Mouse (Mus musculus) heart, adult 2 months (tissue): Measurements from ENCODE around the gene Cep89. TPM values are rescaled to one million over a fixed set of nuclear protein-coding genes. Genes with fewer than 3 reads are reported as not detected.

ENCODE experiments used
- DNase-seq, 2 experiments: peaks; one replicate each; pipeline ENCODE4 v3.0.0; 2021
- H3K27ac ChIP-seq: fragments of 200-600 bp; 2 replicates; pipeline ENCODE4 v1.8.1; 2022
- H3K27me3 ChIP-seq: fragments of 200-500 bp; 2 replicates; pipeline ENCODE4 v1.6.1; 2012; ENCODE audit warnings: mild to moderate bottlenecking, low read length, inconsistent platforms, mixed read lengths; ENCODE audit not compliant: control insufficient read depth, insufficient read depth
- H3K36me3 ChIP-seq: fragments of 200-500 bp; 2 replicates; pipeline ENCODE4 v1.6.1; 2012; ENCODE audit warnings: low read length, inconsistent platforms; ENCODE audit not compliant: control insufficient read depth, insufficient read depth
- H3K4me1 ChIP-seq: fragments of 200-500 bp; 2 replicates; pipeline ENCODE4 v1.6.1; 2011; ENCODE audit warnings: low read length; ENCODE audit not compliant: control insufficient read depth, insufficient read depth
- H3K4me3 ChIP-seq: fragments of 200-600 bp; 2 replicates; pipeline ENCODE4 v1.8.1; 2022
- H3K79me2 ChIP-seq: fragments of 200-500 bp; replicated peaks from 2 replicates; pipeline ENCODE4 v1.6.1; 2012; ENCODE audit warnings: mild to moderate bottlenecking, inconsistent platforms, low read length, moderate library complexity, mixed read lengths; ENCODE audit not compliant: control insufficient read depth, insufficient read depth
- H3K9ac ChIP-seq: fragments of 200-500 bp; 2 replicates; pipeline ENCODE4 v1.6.1; 2012; ENCODE audit warnings: low read depth, mild to moderate bottlenecking, control low read depth, inconsistent platforms, low read length, mixed read lengths
- CTCF ChIP-seq: fragments of 200-600 bp; IDR thresholded peaks from 2 replicates; pipeline ENCODE4 v1.8.1; 2022; ENCODE audit warnings: antibody characterized with exemption, mild to moderate bottlenecking, moderate library complexity
- EP300 ChIP-seq: fragments of 200-500 bp; IDR thresholded peaks from 2 replicates; pipeline ENCODE4 v1.6.1; 2011; ENCODE audit warnings: low read depth, low read length, control low read depth; ENCODE audit not compliant: insufficient read depth
- POLR2A ChIP-seq: fragments of 200-500 bp; IDR thresholded peaks from 2 replicates; pipeline ENCODE4 v1.6.1; 2011; ENCODE audit warnings: mild to moderate bottlenecking, low read depth, low read length, control low read depth; ENCODE audit not compliant: insufficient read depth
- WGBS: fragments of 180-500 bp; shearing (Covaris S2); methylation state at CpG from one replicate; pipeline ENCODE4 v1.1.7; 2018; 5-methylcytosine and 5-hydroxymethylcytosine counted together
- intact Hi-C: fragments of 180-260 bp; cut with DNase I; formaldehyde crosslinking; loops from one replicate; pipeline ENCODE4 v1.15.1; 2025
- polyA plus RNA-seq: library from polyadenylated mRNA; depleted of rRNA; stranded (reverse); fragments of >200 nt; gene quantifications from 2 replicates; pipeline ENCODE4 v1.2.3, GENCODE M21; 2012
- total RNA-seq, 2 experiments: library from RNA; stranded (reverse); gene quantifications; 2 replicates each; pipeline ENCODE4 v1.2.3; 2021

The Cep89 gene
- total and polyA plus RNA-seq, 3 experiments, result 12.6 to 17.4 (median 13.9) TPM

DNA sequence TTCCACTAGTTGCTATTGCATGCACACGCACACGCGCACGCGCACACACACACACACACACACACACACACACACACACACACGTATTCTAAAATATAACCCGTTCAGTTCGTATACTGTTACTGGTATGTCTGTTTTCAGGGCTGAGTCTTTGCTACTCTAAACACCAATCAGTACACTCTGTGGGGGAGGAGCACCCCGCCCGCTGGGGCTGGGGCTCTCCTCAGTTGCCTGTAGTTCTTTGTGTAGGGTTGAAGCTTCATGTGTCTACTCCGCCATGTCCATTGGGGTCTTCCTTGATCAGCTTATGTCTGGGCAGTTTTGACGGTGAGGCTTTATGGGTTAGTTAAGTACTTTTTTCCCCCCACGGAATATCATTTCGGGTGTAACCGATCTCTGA lies 43.5 kb upstream of the Cep89 start:
- no peaks in the 10 kb centered on the region for H3K79me2 ChIP-seq

GRCm38 (mm10) chr7:35355303-35355872 lies 41.4 kb upstream of the Cep89 start:
- Histone ChIP-seq H3K4me1 (no peaks in the 10 kb centered on the region), H3K27me3 (no peaks in the 10 kb centered on the region), H3K36me3 (no peaks in the 10 kb centered on the region), H3K4me3 (no peak overlapping the region), H3K9ac (no peak overlapping the region), H3K79me2 (no peaks in the 10 kb centered on the region), H3K27ac (no peak overlapping the region)
- intact Hi-C loops, result no loop called here
- WGBS, result 70% methylated on average over 5 of the region's 5 CpGs
- no peak for DNase-seq
- TF ChIP-seq CTCF (no peak), POLR2A (no peak), EP300 (no peak)

More for the DNA sequence above, 43.5 kb upstream of the Cep89 start:
- TF ChIP-seq POLR2A, result no peak
- no peak for TF ChIP-seq EP300
- TF ChIP-seq CTCF, result no peak
- 96% methylated on average over 15 of the region's 15 CpGs for WGBS
- no peak for DNase-seq
- no peaks in the 10 kb centered on the region for H3K36me3 ChIP-seq
- no peaks in the 10 kb centered on the region for H3K27me3 ChIP-seq
- H3K27ac ChIP-seq, result no peak overlapping the region
- no peaks in the 10 kb centered on the region; the same call in 1 of the 2 replicates for H3K4me1 ChIP-seq
- intact Hi-C loops, result no loop called here
- H3K4me3 ChIP-seq, result no peak overlapping the region
- no peak overlapping the region for H3K9ac ChIP-seq

GRCm38 (mm10) chr7:35357621-35358020 lies 39.2 kb upstream of the Cep89 start:
- Histone ChIP-seq H3K79me2 (no peaks in the 10 kb centered on the region), H3K27ac (no peak overlapping the region), H3K27me3 (no peaks in the 10 kb centered on the region), H3K36me3 (no peaks in the 10 kb centered on the region), H3K4me1 (no peaks in the 10 kb centered on the region), H3K4me3 (no peak overlapping the region), H3K9ac (no peak overlapping the region)
- intact Hi-C loops, result no loop called here
- no peak for DNase-seq
- WGBS, result 79% methylated on average over 12 of the region's 12 CpGs
- TF ChIP-seq EP300, result no peak

DNA sequence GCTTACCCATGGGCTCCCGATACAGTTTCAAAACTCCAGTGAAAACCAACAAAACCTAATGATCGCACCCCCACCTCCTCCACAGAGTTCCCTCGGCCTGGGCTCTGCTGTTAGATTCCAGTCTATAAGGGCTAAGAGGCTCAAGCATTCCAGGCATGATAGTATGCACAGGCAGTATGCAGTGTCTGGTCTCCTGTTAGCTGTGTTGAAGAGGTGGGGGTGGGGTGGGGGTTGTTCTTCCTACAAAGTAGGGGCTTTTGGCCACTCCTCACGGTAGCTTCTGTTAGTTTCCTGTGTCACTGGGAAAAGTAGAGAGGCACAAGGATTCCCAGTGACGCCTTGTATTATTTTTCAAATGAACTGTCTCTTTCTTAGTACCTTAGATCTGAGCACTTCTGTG lies 34.6 kb upstream of the Cep89 start:
- no peak for DNase-seq
- TF ChIP-seq CTCF (no peak), EP300 (no peak), POLR2A (no peak)
- no peaks in the 10 kb centered on the region for H3K27me3 ChIP-seq
- H3K4me1 ChIP-seq, result no peaks in the 10 kb centered on the region
- H3K27ac ChIP-seq, result no peak overlapping the region
- WGBS, result 69% methylated on average over 5 of the region's 5 CpGs
- no peaks in the 10 kb centered on the region for H3K79me2 ChIP-seq
- intact Hi-C loops, result no loop called here
- no peak overlapping the region for H3K4me3 ChIP-seq
- no peaks in the 10 kb centered on the region for H3K36me3 ChIP-seq
- no peak overlapping the region for H3K9ac ChIP-seq

DNA sequence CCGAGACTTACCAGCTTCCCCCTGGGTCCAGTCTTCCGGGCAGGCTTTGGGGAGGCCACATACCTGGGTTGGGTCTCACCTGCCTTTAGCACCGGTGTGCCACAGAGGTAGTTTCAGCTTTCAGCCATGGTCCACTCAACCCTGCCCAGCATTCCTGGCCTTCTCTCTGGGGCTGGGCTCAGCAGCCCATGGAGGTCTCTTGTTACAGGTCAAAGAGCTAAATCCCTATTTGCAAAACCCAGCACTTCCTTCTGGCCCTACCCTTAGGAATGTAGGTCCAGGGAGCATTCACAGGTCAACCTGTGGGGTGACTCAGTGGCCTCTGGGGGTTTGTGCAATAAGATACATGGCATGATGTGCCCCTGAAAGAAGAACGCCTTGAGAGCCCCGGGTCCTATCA lies 34.0 kb upstream of the Cep89 start:
- H3K27ac ChIP-seq, result no peak overlapping the region

DNA sequence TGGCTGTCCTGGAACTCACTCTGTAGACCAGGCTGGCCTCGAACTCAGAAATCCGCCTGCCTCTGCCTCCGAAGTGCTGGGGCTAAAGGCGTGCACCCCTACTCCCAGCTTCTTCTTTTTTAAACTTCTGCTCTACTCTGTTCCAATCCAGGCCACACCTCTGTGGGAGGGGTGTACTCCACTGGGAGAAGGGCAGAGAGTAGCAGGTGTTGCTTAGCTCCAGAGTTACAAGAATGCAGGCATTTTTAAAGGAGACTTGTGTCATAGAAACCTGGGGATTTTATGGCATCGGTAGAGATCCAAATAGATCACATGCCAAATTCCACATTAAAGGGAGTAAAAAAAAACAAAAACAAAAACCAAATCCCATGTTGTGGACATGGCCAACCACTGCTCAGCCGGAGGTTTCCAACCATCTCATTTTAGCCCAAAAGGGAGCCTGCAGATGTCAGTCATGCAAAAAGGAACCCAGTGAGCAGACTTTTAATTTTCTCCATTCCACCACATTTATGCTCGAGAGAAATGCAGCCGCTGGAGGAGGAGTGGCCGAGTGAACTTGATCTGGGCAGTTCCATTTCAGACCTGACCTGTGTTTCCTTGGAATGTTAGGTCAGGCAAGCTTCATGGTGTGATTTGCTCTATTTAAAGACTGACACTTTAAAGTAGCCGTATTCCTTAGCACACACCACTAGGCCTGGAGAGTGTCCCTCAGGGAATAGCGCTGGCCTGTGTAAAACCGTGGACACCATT lies 31.5 kb upstream of the Cep89 start:
- Histone ChIP-seq H3K9ac (no peak overlapping the region), H3K36me3 (no peaks in the 10 kb centered on the region), H3K27ac (no peak overlapping the region), H3K27me3 (no peaks in the 10 kb centered on the region), H3K4me1 (no peaks in the 10 kb centered on the region), H3K79me2 (no peaks in the 10 kb centered on the region), H3K4me3 (no peak overlapping the region)
- no peak for TF ChIP-seq CTCF
- no peak for TF ChIP-seq POLR2A
- intact Hi-C loops, result no loop called here
- 72% methylated on average over 12 of the region's 12 CpGs for WGBS
- DNase-seq, result no peak

More for the DNA sequence above, 34.0 kb upstream of the Cep89 start:
- DNase-seq, result no peak
- intact Hi-C loops, result no loop called here
- H3K4me3 ChIP-seq, result no peak overlapping the region
- no peaks in the 10 kb centered on the region for H3K36me3 ChIP-seq
- TF ChIP-seq EP300 (no peak), POLR2A (no peak), CTCF (no peak)
- H3K9ac ChIP-seq, result no peak overlapping the region
- H3K79me2 ChIP-seq, result no peaks in the 10 kb centered on the region
- WGBS, result 84% methylated on average over 5 of the region's 5 CpGs
- no peaks in the 10 kb centered on the region for H3K4me1 ChIP-seq
- no peaks in the 10 kb centered on the region for H3K27me3 ChIP-seq
